Mouse (Mus musculus): Measurements from ENCODE around the gene Mier2.

- TF ChIP-seq E2F4 (IDR thresholded peaks at IDR 0.05; ENCODE audit: insufficient replicate concordance, low read depth, low read length), result no peak
- no peak for TF ChIP-seq USF2 (conservative IDR thresholded peaks at IDR 0.05; ENCODE audit: low read depth, low read length)
- TF ChIP-seq TBP (conservative IDR thresholded peaks at IDR 0.05; ENCODE audit: low read depth, low read length), result no peak
Observed at GRCm38 (mm10) chr10:79554330-79555237, at the start of gene Mier2.
